Mouse (Mus musculus) lung, postnatal 0 days (tissue): ENCODE measurements around the gene Ell.

Experiments
- CTCF ChIP-seq: IDR thresholded peaks from 2 replicates; pipeline ENCODE4 v1.5.1; 2016; ENCODE audit warnings: antibody characterized with exemption, mild to moderate bottlenecking
- EP300 ChIP-seq: IDR thresholded peaks from 2 replicates; pipeline ENCODE4 v1.6.1; 2016; ENCODE audit warnings: antibody characterized with exemption, mild to moderate bottlenecking, control low read depth

DNA sequence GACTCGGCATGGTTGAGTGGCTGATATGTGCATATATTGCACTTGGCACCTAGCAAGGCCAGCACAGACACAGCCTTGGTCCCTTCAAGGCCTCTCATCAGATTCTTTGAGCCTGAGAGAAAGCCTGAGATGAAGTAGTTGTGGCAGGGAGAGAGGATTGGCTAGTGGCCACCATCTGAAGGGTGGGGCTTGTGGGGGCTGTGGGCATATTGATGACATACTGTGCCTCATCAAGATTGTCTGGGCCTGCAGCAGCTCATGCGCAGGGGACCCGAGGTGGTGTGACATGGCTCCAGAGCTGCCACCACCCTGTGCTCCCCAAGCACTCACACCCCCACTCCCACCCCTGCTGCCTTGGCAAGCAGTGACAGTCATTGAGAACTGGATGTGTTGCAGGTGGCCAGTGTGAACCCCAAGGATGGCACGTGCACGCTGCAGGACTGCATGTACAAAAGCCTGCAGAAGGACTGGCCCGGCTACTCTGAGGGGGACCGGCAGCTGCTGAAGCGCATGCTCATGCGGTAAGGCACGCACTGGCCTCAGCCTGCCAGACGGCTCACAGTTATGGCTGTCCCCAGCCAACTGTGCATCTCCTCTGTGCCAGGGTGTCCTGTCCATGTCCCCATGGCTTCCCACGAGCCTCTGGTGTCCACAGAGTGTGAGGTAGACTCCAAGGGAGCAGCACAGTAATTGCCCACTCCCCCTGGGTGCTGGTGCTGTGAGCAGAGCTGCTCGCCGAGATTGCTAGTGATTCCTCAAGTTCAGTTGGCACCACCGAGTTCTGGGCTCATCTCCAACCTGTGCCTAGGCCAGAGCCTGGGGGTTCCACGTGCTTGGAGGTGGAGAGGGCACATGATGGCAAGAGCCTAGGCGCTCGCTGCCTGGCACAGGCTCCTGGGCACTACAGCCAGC lies 44.5 kb downstream of the Ell start:
- no peak for TF ChIP-seq CTCF
- TF ChIP-seq EP300: no peak
